Mouse (Mus musculus) liver, embryonic 16.5 days (tissue): ENCODE data around the gene Tmod3. TPM values are rescaled to one million over a fixed set of nuclear protein-coding genes. Genes with fewer than 3 reads are reported as not detected.
A peak's percentile ranks its signal among the peaks of the same experiment; 100 is the strongest.

ENCODE experiments used
- ATAC-seq: fragments of 200-750 bp; cut with Nextera tagmentation; 2 replicates; pipeline ENCODE4 v1.8.0; 2017; ENCODE audit warnings: low read depth, mild to moderate bottlenecking, moderate number of reproducible peaks, moderate library complexity
- H3K27ac ChIP-seq: fragments of 300-500 bp; sonication (generic); 2 replicates; pipeline ENCODE4 v1.5.1; 2014; ENCODE audit warnings: mild to moderate bottlenecking, low read length
- H3K27me3 ChIP-seq: fragments of 300-500 bp; sonication (generic); 2 replicates; pipeline ENCODE4 v1.6.1; 2014; ENCODE audit warnings: low read depth, low read length, mixed read lengths; ENCODE audit not compliant: control insufficient read depth, insufficient read depth
- H3K36me3 ChIP-seq: fragments of 300-500 bp; sonication (generic); 2 replicates; pipeline ENCODE4 v1.6.1; 2014; ENCODE audit warnings: mild to moderate bottlenecking; ENCODE audit not compliant: control insufficient read depth, insufficient read depth
- H3K4me1 ChIP-seq: fragments of 300-500 bp; sonication (generic); 2 replicates; pipeline ENCODE4 v1.6.1; 2014; ENCODE audit warnings: low read depth, low read length, mixed read lengths; ENCODE audit not compliant: control insufficient read depth
- H3K4me2 ChIP-seq: fragments of 300-500 bp; sonication (generic); 2 replicates; pipeline ENCODE4 v1.6.1; 2014; ENCODE audit warnings: low read depth, low read length, mixed read lengths
- H3K4me3 ChIP-seq: fragments of 300-500 bp; sonication (generic); 2 replicates; pipeline ENCODE4 v1.5.1; 2014; ENCODE audit warnings: low read depth, mild to moderate bottlenecking, low read length
- H3K9ac ChIP-seq: fragments of 300-500 bp; sonication (generic); 2 replicates; pipeline ENCODE4 v1.6.1; 2014; ENCODE audit warnings: low read depth, low read length
- H3K9me3 ChIP-seq: fragments of 300-500 bp; sonication (generic); replicated peaks from 2 replicates; pipeline ENCODE4 v1.6.1; 2016; ENCODE audit warnings: low read length; ENCODE audit not compliant: control insufficient read depth
- WGBS: fragments of 180-500 bp; shearing (Covaris S2); extraction: QIAGEN DNeasy Blood & Tissue Kit; methylation state at CpG from one replicate; pipeline ENCODE4 v1.1.7; 2014; ENCODE audit not compliant: insufficient replicate concordance; 5-methylcytosine and 5-hydroxymethylcytosine counted together
- polyA plus RNA-seq: library from polyadenylated mRNA; unstranded; fragments of >200 nt; fragmentation: Nextera tagmentation; extraction: Ambion mirVana; gene quantifications from 2 replicates; pipeline ENCODE4 v1.2.1, GENCODE M21; 2015

The Tmod3 gene
- polyA plus RNA-seq, 1 experiment from 2014 or later: 28.2 TPM

DNA sequence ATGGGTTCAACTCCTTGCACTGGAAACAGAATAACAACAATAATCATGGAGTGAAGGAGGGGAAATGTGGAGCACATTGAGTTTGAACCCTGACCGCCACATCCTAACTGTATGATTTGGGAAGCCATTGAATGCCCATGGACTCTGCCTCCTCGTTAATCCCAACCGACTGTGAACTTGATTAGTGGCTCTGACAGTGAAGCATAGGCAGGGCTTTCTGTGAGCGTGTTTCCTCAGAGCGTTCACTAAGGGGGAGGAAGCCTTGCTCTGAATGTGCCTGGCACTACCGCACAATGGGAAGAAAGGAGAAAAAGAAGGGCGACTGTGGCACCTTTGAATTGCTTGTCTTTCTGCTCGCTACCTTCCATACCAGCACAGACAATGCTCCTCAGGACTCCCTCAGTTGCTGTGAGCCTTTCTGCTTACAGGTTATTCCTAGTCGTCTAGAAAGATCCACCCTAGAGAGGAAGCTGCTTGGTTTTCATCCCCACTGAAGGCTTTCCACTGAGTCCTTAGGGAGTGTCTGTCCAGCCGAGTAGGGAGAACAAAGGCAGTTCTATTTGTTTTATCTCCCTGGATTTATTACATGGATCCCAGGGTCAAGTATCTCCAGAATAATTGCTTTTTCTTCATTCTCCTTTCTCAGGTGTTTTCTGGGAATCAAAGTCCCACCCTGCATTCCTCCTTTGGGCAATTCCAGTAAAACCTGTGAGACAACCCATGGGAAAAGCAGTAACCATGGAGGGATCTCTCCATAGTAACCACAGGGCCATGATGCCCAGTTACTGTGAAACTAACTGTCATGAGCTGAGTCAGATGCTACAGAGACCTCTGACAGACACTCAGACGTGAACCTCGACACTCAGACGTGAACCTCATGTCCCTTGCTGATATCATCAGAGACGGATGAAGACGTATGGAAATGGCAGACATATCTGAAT, 30.7 kb upstream of the Tmod3 start:
- no peak for ATAC-seq
- Histone ChIP-seq H3K4me3 (no peak overlapping the region), H3K4me2 (no peak overlapping the region), H3K9me3 (no peaks in the 10 kb centered on the region), H3K27me3 (no peaks in the 10 kb centered on the region), H3K4me1 (no peaks in the 10 kb centered on the region), H3K9ac (no peak overlapping the region), H3K27ac (no peak overlapping the region), H3K36me3 (no peaks in the 10 kb centered on the region)
- 68% methylated on average over 15 of the region's 15 CpGs for WGBS

DNA sequence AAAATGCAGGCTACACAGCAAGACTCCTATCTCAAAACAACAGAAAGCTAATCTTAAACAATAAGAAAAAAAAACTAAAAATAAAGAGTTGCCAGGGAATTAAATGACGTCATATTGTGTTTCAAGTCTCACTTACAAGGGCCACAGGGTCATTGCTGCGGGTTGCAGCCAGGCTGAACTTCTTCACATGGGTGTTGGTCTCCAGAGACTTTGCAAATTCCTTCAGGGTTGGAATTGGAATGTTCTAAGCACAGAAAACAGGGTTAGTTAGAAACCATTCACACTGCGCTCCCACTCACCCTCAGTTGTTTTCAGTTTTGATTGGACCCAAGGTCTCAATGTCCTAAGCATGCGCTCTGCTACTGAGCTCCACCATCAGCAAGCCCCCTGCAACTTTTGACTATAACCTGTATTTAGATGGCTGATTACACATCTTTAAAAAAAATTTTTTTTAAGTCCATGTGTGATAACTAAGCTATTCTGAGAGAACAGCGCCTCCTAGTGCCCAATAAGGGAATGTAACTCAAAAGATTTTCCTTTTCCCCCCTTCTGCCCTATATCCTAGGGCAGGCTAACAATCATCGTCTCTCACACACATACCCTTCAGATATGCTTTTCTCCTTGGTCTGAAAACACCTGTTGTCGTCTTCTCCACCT, 22.4 kb upstream of the Tmod3 start:
- H3K27me3 ChIP-seq: no peaks in the 10 kb centered on the region
- WGBS: 47% methylated on average over 7 of the region's 7 CpGs
- no peak for ATAC-seq
- no peak overlapping the region for H3K4me2 ChIP-seq
- H3K4me1 ChIP-seq: no peaks in the 10 kb centered on the region
- no peaks in the 10 kb centered on the region for H3K36me3 ChIP-seq
- H3K4me3 ChIP-seq: no peak overlapping the region
- no peaks in the 10 kb centered on the region for H3K9me3 ChIP-seq
- H3K27ac ChIP-seq: no peak overlapping the region
- H3K9ac ChIP-seq: no peak overlapping the region

DNA sequence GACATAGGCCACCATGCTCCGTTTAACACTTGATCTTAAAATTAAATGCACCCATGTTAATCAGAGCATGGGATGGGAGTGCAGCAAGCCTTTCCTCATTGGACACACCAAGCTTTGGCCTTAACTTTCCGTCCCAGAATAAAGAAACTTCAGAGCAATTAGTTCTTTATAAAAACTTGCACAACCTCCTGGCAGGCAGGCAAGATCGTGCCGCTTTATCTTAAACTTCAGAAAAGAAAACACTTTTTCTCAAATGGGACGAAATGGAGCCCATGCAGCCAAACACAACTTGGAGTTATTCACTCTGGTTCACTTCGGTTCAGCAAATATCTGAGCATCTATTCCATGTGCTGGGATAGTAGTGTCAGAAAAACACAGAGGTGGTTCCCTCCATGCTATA, 19.9 kb upstream of the Tmod3 start:
- Histone ChIP-seq H3K4me3 (no peak overlapping the region), H3K27me3 (no peaks in the 10 kb centered on the region), H3K27ac (no peak overlapping the region), H3K36me3 (no peaks in the 10 kb centered on the region), H3K4me1 (no peaks in the 10 kb centered on the region), H3K9ac (no peak overlapping the region), H3K9me3 (no peaks in the 10 kb centered on the region), H3K4me2 (no peak overlapping the region)
- 61% methylated on average over 6 of the region's 6 CpGs for WGBS
- no peak for ATAC-seq

DNA sequence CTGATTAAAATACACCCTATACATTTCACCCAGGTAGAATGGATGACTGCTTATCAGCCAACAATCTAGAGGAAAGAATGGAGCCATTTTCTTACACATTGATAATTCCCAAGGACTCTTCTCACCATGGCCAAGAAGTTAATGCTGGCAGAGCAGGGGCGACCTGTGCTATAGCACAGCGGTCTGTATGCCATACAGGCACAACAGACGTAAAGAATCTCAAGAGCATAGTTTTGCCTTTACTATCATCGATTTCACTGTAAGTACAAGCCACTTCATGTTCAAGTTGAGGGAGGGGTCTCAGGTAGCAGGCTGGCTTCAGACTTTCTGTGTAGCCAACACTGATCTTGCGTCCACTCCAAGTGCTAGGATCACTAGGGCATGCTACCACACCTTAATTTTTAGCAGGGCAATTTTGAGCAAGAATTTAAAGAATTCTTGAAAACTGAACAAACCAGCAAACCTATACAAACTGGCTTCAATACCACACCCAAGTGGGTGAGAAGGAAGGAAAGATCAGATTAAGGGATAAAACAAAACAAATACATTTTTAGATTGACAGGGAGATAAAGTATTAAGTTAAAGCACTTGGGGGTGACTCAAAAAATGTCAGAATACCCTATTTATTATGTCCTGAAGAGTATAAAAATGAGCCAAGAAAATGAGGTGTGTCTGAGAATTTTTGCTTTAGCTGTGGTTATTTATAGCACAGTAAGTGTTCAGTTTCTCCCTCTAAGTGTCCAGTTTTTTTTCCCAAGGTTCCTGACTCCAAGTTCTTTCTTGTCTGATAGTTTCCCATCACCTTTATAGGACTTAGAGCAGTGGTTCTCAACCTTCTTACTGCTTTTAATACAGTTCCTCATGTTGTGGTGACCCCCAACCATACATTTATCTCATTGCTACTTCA, 11.8 kb upstream of the Tmod3 start:
- no peaks in the 10 kb centered on the region for H3K27me3 ChIP-seq
- no peak overlapping the region for H3K27ac ChIP-seq
- H3K4me3 ChIP-seq: no peak overlapping the region
- H3K9me3 ChIP-seq: no peaks in the 10 kb centered on the region
- H3K4me2 ChIP-seq: no peak overlapping the region
- no peak for ATAC-seq
- H3K4me1 ChIP-seq: no peaks in the 10 kb centered on the region
- no peak overlapping the region for H3K9ac ChIP-seq
- WGBS: 68% methylated on average over 5 of the region's 5 CpGs
- H3K36me3 ChIP-seq: no peaks in the 10 kb centered on the region

DNA sequence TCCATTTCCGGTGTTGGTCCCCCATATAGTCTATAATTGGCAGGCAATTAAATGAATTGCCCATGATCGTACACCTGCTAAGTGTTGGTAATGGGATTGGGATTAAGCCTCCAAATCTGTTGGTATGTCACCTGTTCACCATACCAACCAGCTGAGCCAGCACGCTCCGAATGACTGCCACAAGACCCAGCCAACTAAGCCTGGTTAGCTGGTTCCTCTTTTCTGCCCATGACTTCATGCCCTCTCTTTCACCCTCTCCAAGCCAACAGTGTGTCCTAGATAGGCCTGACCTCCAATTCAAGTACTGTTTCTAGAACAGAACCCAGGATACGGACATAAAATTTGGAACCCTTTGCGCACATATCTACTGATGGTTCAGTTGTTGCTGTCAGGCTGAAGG, 8.9 kb upstream of the Tmod3 start:
- 68% methylated on average over 6 of the region's 6 CpGs for WGBS

DNA sequence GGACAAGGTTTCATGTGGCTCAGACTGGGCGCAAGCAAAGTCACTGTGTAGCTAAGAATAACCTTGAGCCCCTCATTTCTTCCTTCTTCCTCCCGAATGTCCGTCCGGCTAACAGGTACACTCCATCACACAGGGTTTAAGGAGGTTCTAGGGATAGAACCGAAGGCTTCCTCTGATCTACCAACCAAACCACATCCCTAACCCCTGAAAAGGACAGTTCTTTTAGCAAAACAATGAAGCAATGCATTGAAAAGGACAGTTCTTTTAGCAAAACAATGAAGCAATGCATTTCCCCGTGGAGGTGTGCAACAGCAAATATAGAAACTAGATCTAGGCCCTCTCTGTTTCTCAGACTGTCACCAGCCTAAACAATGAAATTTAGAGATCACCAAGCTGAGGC, 5.4 kb upstream of the Tmod3 start:
- no peaks in the 10 kb centered on the region for H3K36me3 ChIP-seq
- no peak overlapping the region for H3K4me3 ChIP-seq
- H3K9ac ChIP-seq: no peak overlapping the region
- ATAC-seq: no peak
- H3K9me3 ChIP-seq: no peaks in the 10 kb centered on the region
- H3K27me3 ChIP-seq: no peaks in the 10 kb centered on the region
- H3K27ac ChIP-seq: no peak overlapping the region
- peaks cover 7% of the 10 kb centered on the region for H3K4me1 ChIP-seq
- WGBS: 75% methylated on average over 6 of the region's 6 CpGs
- no peak overlapping the region for H3K4me2 ChIP-seq

More for the DNA sequence above, 8.9 kb upstream of the Tmod3 start:
- no peaks in the 10 kb centered on the region for H3K9me3 ChIP-seq
- H3K4me1 ChIP-seq: peaks cover 5% of the 10 kb centered on the region
- H3K9ac ChIP-seq: no peak overlapping the region
- no peak overlapping the region for H3K27ac ChIP-seq
- no peaks in the 10 kb centered on the region for H3K27me3 ChIP-seq
- no peak overlapping the region for H3K4me2 ChIP-seq
- H3K36me3 ChIP-seq: no peaks in the 10 kb centered on the region
- H3K4me3 ChIP-seq: no peak overlapping the region
- ATAC-seq: no peak

DNA sequence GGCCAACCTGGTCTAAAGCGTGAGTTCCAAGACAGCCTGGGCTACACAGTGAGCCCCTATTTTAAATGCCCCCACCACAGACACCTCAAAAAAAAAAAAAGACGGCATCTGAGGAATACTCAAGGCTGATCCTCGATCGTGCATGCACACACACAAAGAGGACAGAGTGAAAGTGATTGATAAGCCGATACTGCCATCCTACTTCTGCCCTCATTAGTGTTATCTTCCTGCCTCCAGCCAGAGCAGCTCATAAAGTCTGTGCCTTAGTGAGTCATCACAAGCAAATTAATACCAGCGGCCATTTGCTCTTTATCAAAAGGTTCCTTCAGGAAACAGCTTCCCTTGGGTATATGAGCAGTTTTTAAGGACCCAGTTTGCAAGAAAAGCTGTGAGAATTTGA, 4.2 kb upstream of the Tmod3 start:
- WGBS: 27% methylated on average over 6 of the region's 6 CpGs
- ATAC-seq: peak; percentile 42
- H3K27ac ChIP-seq: no peak overlapping the region
- no peaks in the 10 kb centered on the region for H3K9me3 ChIP-seq
- H3K4me2 ChIP-seq: peak overlapping the region; percentile 29; the same call in 1 of the 2 replicates
- H3K4me1 ChIP-seq: peaks cover 13% of the 10 kb centered on the region
- H3K36me3 ChIP-seq: no peaks in the 10 kb centered on the region
- H3K27me3 ChIP-seq: no peaks in the 10 kb centered on the region
- H3K4me3 ChIP-seq: no peak overlapping the region
- H3K9ac ChIP-seq: no peak overlapping the region

DNA sequence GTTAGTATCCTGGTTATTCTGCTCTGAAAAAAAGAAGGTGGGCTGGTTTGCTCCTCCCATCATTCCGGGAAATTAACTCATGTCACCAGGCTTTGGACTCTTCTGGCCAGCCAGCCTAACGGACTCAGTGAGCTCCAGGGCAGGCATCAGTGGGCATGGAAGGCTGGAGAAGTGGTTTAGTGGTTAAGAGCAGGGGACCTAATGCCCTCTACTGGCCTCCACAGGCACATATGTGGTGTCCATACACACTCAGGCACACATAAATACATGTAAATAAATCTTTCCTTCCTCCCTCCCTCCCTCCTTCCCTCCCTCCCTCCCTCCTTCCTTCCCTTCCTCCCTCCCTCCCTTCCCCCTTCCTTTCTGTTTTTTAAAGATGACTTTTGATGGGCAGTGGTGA, 3.7 kb upstream of the Tmod3 start:
- Histone ChIP-seq H3K4me1 (peaks cover 16% of the 10 kb centered on the region), H3K4me2 (peak overlapping the region; percentile 29; the same call in 1 of the 2 replicates), H3K36me3 (no peaks in the 10 kb centered on the region), H3K27ac (no peak overlapping the region), H3K4me3 (no peak overlapping the region), H3K27me3 (no peaks in the 10 kb centered on the region), H3K9ac (no peak overlapping the region), H3K9me3 (no peaks in the 10 kb centered on the region)
- 52% methylated on average over 2 of the region's 2 CpGs for WGBS
- ATAC-seq: no peak
